Mouse (Mus musculus) heart, embryonic 11.5 days (tissue): ENCODE data around the gene Wdr20. TPM values are rescaled to one million over a fixed set of nuclear protein-coding genes. Genes with fewer than 3 reads are reported as not detected.

Experiments
- ATAC-seq: fragments of 200-750 bp; cut with Nextera tagmentation; replicated peaks from 2 replicates; pipeline ENCODE4 v1.8.0; 2017; ENCODE audit warnings: moderate library complexity; ENCODE audit not compliant: insufficient number of reproducible peaks, low FRiP score, low TSS enrichment
- H3K27ac ChIP-seq: fragments of 300-500 bp; sonication (generic); 2 replicates; pipeline ENCODE4 v1.5.1; 2014; ENCODE audit warnings: mild to moderate bottlenecking, low read depth, low read length
- H3K27me3 ChIP-seq: fragments of 300-500 bp; sonication (generic); 2 replicates; pipeline ENCODE4 v1.6.1; 2014; ENCODE audit warnings: mild to moderate bottlenecking, low read length, mixed read lengths; ENCODE audit not compliant: control insufficient read depth, insufficient read depth
- H3K36me3 ChIP-seq: fragments of 300-500 bp; sonication (generic); 2 replicates; pipeline ENCODE4 v1.6.1; 2014; ENCODE audit warnings: mild to moderate bottlenecking, low read length, moderate library complexity, mixed read lengths; ENCODE audit not compliant: control insufficient read depth, insufficient read depth
- H3K4me1 ChIP-seq: fragments of 300-500 bp; sonication (generic); 2 replicates; pipeline ENCODE4 v1.6.1; 2014; ENCODE audit warnings: low read length; ENCODE audit not compliant: control insufficient read depth, insufficient read depth
- H3K4me2 ChIP-seq: fragments of 300-500 bp; sonication (generic); 2 replicates; pipeline ENCODE4 v1.6.1; 2014; ENCODE audit warnings: mild to moderate bottlenecking, moderate library complexity
- H3K4me3 ChIP-seq: fragments of 300-500 bp; sonication (generic); 2 replicates; pipeline ENCODE4 v1.5.1; 2014; ENCODE audit warnings: low read depth, low read length
- H3K9ac ChIP-seq: fragments of 300-500 bp; sonication (generic); 2 replicates; pipeline ENCODE4 v1.6.1; 2014; ENCODE audit warnings: mild to moderate bottlenecking, low read depth, low read length, moderate library complexity
- H3K9me3 ChIP-seq: fragments of 300-500 bp; sonication (generic); replicated peaks from 2 replicates; pipeline ENCODE4 v1.6.1; 2016; ENCODE audit warnings: low read length; ENCODE audit not compliant: control insufficient read depth
- WGBS: fragments of 180-500 bp; shearing (Covaris S2); extraction: QIAGEN DNeasy Blood & Tissue Kit; methylation state at CpG from one replicate; pipeline ENCODE4 v1.1.7; 2014; ENCODE audit not compliant: insufficient replicate concordance; 5-methylcytosine and 5-hydroxymethylcytosine counted together
- polyA plus RNA-seq: library from polyadenylated mRNA; unstranded; fragments of >200 nt; fragmentation: Nextera tagmentation; extraction: Ambion mirVana; gene quantifications from 2 replicates; pipeline ENCODE4 v1.2.1, GENCODE M21; 2014

Wdr20 gene
- polyA plus RNA-seq, 1 experiment from 2014 or later, result 15.2 TPM

DNA sequence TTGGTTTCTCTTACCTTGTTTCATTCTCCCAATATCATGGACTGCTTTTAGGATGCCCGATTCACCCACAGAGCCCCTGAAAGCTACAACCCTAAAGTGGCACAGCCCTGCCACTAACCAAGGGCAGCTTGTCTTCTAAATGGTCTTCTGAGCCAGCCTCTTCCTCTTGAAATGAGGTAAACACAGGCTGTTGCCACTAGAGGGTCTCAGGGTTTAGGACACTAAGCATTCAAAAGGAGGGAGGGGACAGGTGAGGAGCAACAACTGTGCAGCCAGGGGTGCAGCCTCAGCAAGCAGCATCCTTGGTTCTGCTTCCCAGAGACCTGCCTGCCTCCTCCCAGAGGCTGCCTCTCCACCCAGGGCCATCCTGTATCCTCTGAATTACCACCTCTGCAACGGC, 84.0 kb downstream of the Wdr20 start:
- no peaks in the 10 kb centered on the region for H3K9me3 ChIP-seq
- ATAC-seq, result no peak
- no peaks in the 10 kb centered on the region for H3K27me3 ChIP-seq
- H3K27ac ChIP-seq, result no peak overlapping the region
- H3K4me2 ChIP-seq, result no peak overlapping the region
- no peak overlapping the region for H3K4me3 ChIP-seq
- 78% methylated on average over 2 of the region's 2 CpGs for WGBS
- H3K36me3 ChIP-seq, result no peaks in the 10 kb centered on the region
- H3K4me1 ChIP-seq, result no peaks in the 10 kb centered on the region
- no peak overlapping the region for H3K9ac ChIP-seq

DNA sequence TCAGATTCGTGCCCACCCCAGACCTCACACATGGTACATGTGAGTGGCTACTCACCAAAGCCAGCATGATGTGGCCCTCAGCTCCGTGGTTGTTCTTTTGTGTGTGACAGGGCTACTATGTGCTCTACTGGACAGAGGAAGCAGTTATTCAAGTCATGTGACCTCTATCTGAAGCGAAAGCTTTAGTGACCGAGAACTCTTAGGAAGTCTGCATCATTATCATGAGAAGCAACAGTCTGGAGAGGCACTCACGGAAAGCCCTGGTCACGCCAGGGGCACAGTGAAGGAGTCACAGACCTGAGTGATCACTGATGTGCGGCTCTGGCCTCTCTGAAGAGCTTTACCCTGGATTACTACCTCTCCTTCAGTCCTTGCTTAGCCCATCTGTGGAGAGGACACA, 84.6 kb downstream of the Wdr20 start:
- Histone ChIP-seq H3K4me3 (no peak overlapping the region), H3K9ac (no peak overlapping the region), H3K27ac (no peak overlapping the region), H3K9me3 (no peaks in the 10 kb centered on the region), H3K4me1 (no peaks in the 10 kb centered on the region), H3K36me3 (no peaks in the 10 kb centered on the region), H3K27me3 (no peaks in the 10 kb centered on the region), H3K4me2 (no peak overlapping the region)
- ATAC-seq, result no peak
- WGBS, result 77% methylated on average over 7 of the region's 7 CpGs

DNA sequence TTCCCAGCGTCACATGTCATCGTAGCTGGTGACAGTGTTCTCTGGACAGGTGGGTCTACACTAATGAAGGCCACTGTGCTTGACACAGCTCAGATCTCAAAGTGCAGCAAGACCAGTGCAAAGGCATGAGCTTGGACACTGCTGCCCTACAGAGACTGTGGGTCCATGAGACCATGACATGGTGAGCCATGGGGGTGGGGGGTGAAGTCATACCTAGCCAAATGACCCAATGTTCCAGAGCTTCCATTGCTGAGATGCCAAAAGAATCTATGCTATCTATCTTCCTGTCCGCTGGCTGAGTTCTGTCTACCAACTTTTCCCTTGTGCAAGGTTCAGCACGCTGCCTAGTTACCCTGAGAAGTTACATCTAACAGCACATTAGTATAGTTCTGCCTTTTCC, 91.2 kb downstream of the Wdr20 start:
- ATAC-seq, result no peak

DNA sequence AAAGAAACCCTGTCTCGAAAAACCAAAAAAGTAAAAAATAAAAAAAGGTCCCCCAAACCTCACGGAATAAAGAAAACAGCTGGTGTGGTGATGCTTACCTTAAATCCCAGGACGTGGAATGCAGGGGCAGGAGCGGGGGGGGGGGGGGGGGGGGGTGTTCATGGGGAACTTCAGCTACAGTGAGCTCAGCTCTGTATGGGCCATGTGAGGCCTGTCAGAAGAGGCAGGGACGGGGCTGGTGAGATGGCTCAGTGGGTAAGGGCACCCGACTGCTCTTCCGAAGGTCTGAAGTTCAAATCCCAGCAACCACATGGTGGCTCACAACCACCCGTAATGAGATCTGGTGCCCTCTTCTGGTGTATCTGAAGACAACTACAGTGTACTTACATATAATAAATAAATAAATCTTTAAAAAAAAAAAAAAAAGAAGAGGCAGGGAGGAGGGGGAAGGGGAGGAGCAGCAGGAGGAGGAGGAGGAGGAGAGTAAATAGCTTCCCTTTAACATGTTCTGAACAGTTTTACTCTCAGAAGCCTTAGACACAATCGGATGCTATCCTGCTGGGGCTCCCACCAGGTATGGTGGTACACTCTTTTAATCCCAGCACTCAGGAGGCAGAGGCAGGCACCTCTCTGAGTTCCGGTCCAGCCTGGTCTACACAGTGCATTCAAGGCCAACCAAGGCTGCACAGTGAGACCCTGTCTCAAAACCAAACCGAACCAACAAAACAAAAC, 92.7 kb downstream of the Wdr20 start:
- H3K4me1 ChIP-seq, result no peaks in the 10 kb centered on the region
- H3K36me3 ChIP-seq, result no peaks in the 10 kb centered on the region
- 0 out of 2 replicates have a peak, but pooled peaks cover 2% of the 10 kb centered on the region for H3K27me3 ChIP-seq
- ATAC-seq, result no peak
- no peak overlapping the region for H3K27ac ChIP-seq
- H3K4me2 ChIP-seq, result no peak overlapping the region
- no peak overlapping the region for H3K9ac ChIP-seq
- 74% methylated on average over 9 of the region's 11 CpGs for whole genome bisulfite sequencing
- H3K4me3 ChIP-seq, result no peak overlapping the region
- no peaks in the 10 kb centered on the region for H3K9me3 ChIP-seq

More for the DNA sequence above, 91.2 kb downstream of the Wdr20 start:
- Histone ChIP-seq H3K27ac (no peak overlapping the region), H3K9ac (no peak overlapping the region), H3K27me3 (no peaks in the 10 kb centered on the region), H3K4me1 (no peaks in the 10 kb centered on the region), H3K9me3 (no peaks in the 10 kb centered on the region), H3K36me3 (no peaks in the 10 kb centered on the region), H3K4me2 (no peak overlapping the region), H3K4me3 (no peak overlapping the region)
- WGBS, result 84% methylated on average over 4 of the region's 4 CpGs

DNA sequence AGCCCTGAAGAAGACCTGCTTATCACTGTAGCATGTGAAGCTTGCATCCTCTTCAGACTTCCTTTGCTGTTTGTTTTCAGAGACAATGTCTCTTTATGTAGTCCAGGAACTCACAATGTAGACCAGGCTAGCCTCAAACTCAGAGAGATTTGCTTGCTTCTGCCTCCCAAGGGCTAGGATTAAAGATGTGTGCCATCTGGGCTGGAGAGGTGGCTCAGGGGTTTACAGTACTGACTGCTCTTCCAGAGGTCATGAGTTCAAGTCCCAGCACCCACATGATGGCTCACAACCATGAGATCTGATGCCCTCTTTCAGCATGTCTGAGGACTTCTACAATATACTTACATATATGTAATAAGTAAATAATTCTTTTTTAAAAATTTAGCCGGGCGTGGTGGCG, 97.4 kb downstream of the Wdr20 start:
- no peak overlapping the region for H3K4me2 ChIP-seq
- H3K27me3 ChIP-seq, result 0 out of 2 replicates have a peak, but pooled peaks cover 2% of the 10 kb centered on the region
- no peak overlapping the region for H3K4me3 ChIP-seq
- H3K27ac ChIP-seq, result no peak overlapping the region
- H3K4me1 ChIP-seq, result peaks cover 6% of the 10 kb centered on the region; the same call in 1 of the 2 replicates
- no peak for ATAC-seq
- H3K36me3 ChIP-seq, result no peaks in the 10 kb centered on the region
- no peak overlapping the region for H3K9ac ChIP-seq
- 95% methylated on average over 3 of the region's 3 CpGs for WGBS
- H3K9me3 ChIP-seq, result no peaks in the 10 kb centered on the region

DNA sequence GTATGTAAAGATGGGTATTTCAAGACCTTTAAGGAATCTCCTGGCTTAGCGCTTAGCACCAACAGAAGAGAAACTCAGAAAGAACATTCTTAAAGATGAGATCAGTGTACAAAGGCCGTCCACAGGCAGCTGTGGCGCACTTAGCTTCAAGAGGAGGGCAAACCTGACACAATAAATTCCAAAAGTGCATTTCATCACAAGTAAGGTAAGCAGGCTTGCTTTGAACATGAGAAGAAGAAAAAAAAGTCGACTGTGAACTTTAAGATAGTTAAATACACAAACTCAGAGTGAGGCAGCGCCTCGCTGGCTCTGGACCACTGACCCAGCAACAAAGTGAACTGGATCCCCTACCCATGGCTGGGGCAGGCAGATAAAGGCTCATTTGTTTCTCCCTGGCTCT, 99.0 kb downstream of the Wdr20 start:
- 0 out of 2 replicates have a peak, but pooled peaks cover 2% of the 10 kb centered on the region for H3K27me3 ChIP-seq
- no peak overlapping the region for H3K4me3 ChIP-seq
- H3K4me2 ChIP-seq, result no peak overlapping the region; the same call in 1 of the 2 replicates
- peaks cover 6% of the 10 kb centered on the region; the same call in 1 of the 2 replicates for H3K4me1 ChIP-seq
- WGBS, result 38% methylated on average over 6 of the region's 6 CpGs
- H3K9ac ChIP-seq, result 0 out of 2 replicates have a peak overlapping the region, but pooled peaks have one; percentile 50
- no peaks in the 10 kb centered on the region for H3K36me3 ChIP-seq
- ATAC-seq, result no peak
- H3K9me3 ChIP-seq, result no peaks in the 10 kb centered on the region
- H3K27ac ChIP-seq, result no peak overlapping the region

DNA sequence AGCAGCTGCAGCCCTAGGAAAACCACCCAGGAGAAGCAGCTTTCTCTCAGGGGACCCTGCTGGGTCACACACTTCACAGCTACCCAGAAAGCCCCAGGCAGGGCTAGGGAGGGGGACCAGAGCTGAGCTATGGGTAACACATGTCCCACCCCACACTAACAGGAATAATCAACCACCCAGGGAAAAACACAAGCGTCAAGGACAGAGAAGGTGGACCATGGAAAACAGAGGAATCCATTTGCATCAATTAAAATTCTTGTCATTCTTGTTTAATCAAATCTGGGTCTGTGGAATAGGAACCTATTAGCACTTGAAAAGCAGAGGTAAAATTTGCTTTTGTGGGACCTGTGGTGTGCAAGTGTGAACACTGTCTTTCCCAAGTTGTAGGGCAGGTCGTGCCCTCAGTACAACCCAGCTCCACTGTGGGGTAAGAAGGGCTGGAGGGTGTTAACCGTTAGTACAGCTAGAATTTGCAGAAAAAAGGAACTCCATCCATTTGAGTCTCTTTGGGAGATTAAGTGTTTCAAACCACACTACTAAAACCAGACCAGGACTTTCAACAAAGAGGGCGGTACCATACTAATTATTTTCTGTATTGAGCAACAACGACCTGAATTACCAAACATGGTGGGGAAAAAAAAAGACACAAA, 99.6 kb downstream of the Wdr20 start:
- Histone ChIP-seq H3K4me2 (peak overlapping the region; percentile 7; the same call in 1 of the 2 replicates), H3K4me1 (peaks cover 6% of the 10 kb centered on the region; the same call in 1 of the 2 replicates), H3K27me3 (0 out of 2 replicates have a peak, but pooled peaks cover 2% of the 10 kb centered on the region), H3K9me3 (no peaks in the 10 kb centered on the region), H3K36me3 (no peaks in the 10 kb centered on the region), H3K27ac (no peak overlapping the region), H3K9ac (0 out of 2 replicates have a peak overlapping the region, but pooled peaks have one; percentile 50), H3K4me3 (no peak overlapping the region)
- ATAC-seq, result no peak
- 36% methylated on average over 5 of the region's 5 CpGs for WGBS

DNA sequence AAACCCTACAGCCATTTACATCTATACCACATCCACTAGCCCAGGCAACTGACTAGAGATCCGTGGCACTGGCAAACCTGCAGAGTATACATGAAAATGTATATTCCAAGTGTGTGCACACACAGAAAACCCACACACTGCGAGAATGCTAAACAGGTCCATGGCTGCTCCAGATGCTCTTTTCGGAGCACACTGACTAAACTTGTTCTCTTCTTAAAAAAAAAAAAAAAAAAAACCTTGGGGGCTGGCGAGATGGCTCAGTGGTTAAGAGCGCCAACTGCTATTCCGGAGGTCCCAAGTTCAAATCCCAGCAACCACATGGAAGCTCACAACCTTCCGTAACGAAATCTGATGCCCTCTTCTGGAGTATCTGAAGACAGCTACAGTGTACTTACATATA, 100.1 kb downstream of the Wdr20 start:
- H3K27me3 ChIP-seq, result 0 out of 2 replicates have a peak, but pooled peaks cover 2% of the 10 kb centered on the region
- no peak overlapping the region for H3K4me3 ChIP-seq
- H3K27ac ChIP-seq, result no peak overlapping the region
- 80% methylated on average over 8 of the region's 8 CpGs for WGBS
- H3K9me3 ChIP-seq, result no peaks in the 10 kb centered on the region
- no peak overlapping the region for H3K4me2 ChIP-seq
- no peak overlapping the region for H3K9ac ChIP-seq
- H3K4me1 ChIP-seq, result peaks cover 6% of the 10 kb centered on the region; the same call in 1 of the 2 replicates
- H3K36me3 ChIP-seq, result no peaks in the 10 kb centered on the region
- ATAC-seq, result no peak
